8 mouse cellular contexts compared by ENCODE assay signal in the genomic region with DNA sequence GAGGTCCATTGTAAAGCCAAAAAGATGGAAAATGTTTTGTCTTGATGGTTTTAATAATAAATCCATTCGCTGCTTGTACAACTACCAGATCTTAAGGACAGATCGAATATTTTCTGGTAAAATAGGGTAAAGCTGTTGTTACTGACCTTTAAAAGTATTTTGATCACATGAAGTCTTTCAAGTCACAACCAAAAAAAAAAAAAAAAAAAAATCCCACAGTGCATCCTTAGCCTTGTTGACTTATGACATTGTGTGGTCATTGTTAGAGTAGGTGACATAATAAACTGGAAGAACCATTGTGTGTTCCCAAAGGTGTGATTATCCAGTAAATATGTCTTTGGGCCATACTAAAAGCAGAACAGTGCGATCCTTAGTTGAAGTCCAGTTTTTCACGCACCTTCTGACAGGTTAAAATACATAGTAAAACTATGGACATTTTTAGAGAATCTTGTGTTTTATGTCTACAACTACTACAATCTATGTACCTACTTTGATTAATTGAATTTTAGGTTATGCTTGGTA. TPM values are rescaled to one million over a fixed set of nuclear protein-coding genes. Genes with fewer than 3 reads are reported as not detected.
A peak's percentile ranks its signal among the peaks of the same experiment; 100 is the strongest.
DNase-seq lines count a peak whose midpoint lies in the region; ATAC-seq and TF ChIP-seq lines count a peak whose summit lies in the region.

No protein-coding gene starts in this region.

- H3K9me3 ChIP-seq in heart, embryonic 16.5 days (replicated peaks; ENCODE audit: control insufficient read depth, low read length): no peaks in the 10 kb centered on the region
- no peaks in the 10 kb centered on the region for H3K9me3 ChIP-seq in G1E (replicated peaks)
- H3K9me3 ChIP-seq in hindbrain, embryonic 10.5 days: no peaks in the 10 kb centered on the region
- H3K9me3 ChIP-seq in midbrain, embryonic 10.5 days (replicated peaks): no peaks in the 10 kb centered on the region

- TF ChIP-seq CTCF in G1E (IDR thresholded peaks at IDR 0.05; ENCODE audit: low read depth, low read length): no peak

- intact Hi-C loops in heart, postnatal 10 days (cut with DNase I): loop anchor here (1.0 kb wide), 1 partner anchor 8 kb away; no protein-coding TSS in a partner anchor

- H3K4me3 ChIP-seq in heart, embryonic 16.5 days (ENCODE audit: low read length): peak overlapping the region; percentile 98
- H3K4me3 ChIP-seq in G1E (ENCODE audit: low read depth, low read length): peak overlapping the region; percentile 97
- H3K4me3 ChIP-seq in hindbrain, embryonic 10.5 days: peak overlapping the region; percentile 96
- H3K4me3 ChIP-seq in midbrain, embryonic 10.5 days: peak overlapping the region; percentile 98

- peak overlapping the region; percentile 100 for H3K27ac ChIP-seq in heart, embryonic 16.5 days (ENCODE audit: low read length)
- peak overlapping the region; percentile 97 for H3K27ac ChIP-seq in hindbrain, embryonic 10.5 days
- peak overlapping the region; percentile 98 for H3K27ac ChIP-seq in midbrain, embryonic 10.5 days (replicated peaks)

- ATAC-seq in heart, embryonic 16.5 days (replicated peaks; ENCODE audit: extremely low read depth, insufficient read depth, low FRiP score): no peak
- ATAC-seq in G1E (ENCODE audit: extremely low read depth, insufficient number of reproducible peaks, low FRiP score, poor library complexity, severe bottlenecking): no peak

- H3K36me3 ChIP-seq in heart, embryonic 16.5 days (ENCODE audit: control insufficient read depth, insufficient read depth): no peaks in the 10 kb centered on the region
- peaks cover 31% of the 10 kb centered on the region for H3K36me3 ChIP-seq in G1E (replicated peaks)
- peaks cover 15% of the 10 kb centered on the region for H3K36me3 ChIP-seq in hindbrain, embryonic 10.5 days
- peaks cover 6% of the 10 kb centered on the region for H3K36me3 ChIP-seq in midbrain, embryonic 10.5 days

- WGBS in heart, embryonic 16.5 days: 70% methylated on average over 4 of the region's 4 CpGs
- 81% methylated on average over 4 of the region's 4 CpGs for WGBS in hindbrain, embryonic 10.5 days
- 86% methylated on average over 4 of the region's 4 CpGs for WGBS in midbrain, embryonic 10.5 days

- peak overlapping the region; percentile 94 for H3K9ac ChIP-seq in heart, embryonic 16.5 days (ENCODE audit: low read length)

- no peaks in the 10 kb centered on the region for H3K27me3 ChIP-seq in heart, embryonic 16.5 days (ENCODE audit: control insufficient read depth, insufficient read depth, low read length)
- no peaks in the 10 kb centered on the region for H3K27me3 ChIP-seq in G1E (ENCODE audit: insufficient read depth, low read length)
- no peaks in the 10 kb centered on the region for H3K27me3 ChIP-seq in hindbrain, embryonic 10.5 days (ENCODE audit: insufficient read depth, poor library complexity, severe bottlenecking)
- no peaks in the 10 kb centered on the region for H3K27me3 ChIP-seq in midbrain, embryonic 10.5 days (ENCODE audit: low read depth, poor library complexity, severe bottlenecking)

- peaks cover 17% of the 10 kb centered on the region for H3K4me1 ChIP-seq in heart, embryonic 16.5 days (ENCODE audit: control insufficient read depth, insufficient read depth, low read length)
- peaks cover 31% of the 10 kb centered on the region for H3K4me1 ChIP-seq in G1E (ENCODE audit: insufficient read depth, low read depth, low read length)
- H3K4me1 ChIP-seq in hindbrain, embryonic 10.5 days (replicated peaks): peaks cover 38% of the 10 kb centered on the region
- H3K4me1 ChIP-seq in midbrain, embryonic 10.5 days: peaks cover 39% of the 10 kb centered on the region

- H3K4me2 ChIP-seq in heart, embryonic 16.5 days (ENCODE audit: low read depth, low read length): peak overlapping the region; percentile 78

- no peak for DNase-seq in heart, postnatal 10 days
- DNase-seq in G1E (ENCODE audit: low spot score): no peak
- no peak for DNase-seq in hindbrain, embryonic 10.5 days (ENCODE audit: low spot score)
- no peak for DNase-seq in midbrain, embryonic 10.5 days (ENCODE audit: low spot score)
- no peak for DNase-seq in cerebellum, adult 11 months
- no peak for DNase-seq in embryo, embryonic 10.5 days (ENCODE audit: low spot score)
- no peak for DNase-seq in urinary bladder, postnatal 36 days (ENCODE audit: low spot score in 2 of 2)

RNA-seq across cellular contexts. Expression of gene Ggnbp2, which starts 1.0 kb away (rescaled TPM):
- polyA plus RNA-seq in heart, embryonic 16.5 days (2015; fragmentation: Nextera tagmentation; extraction: Ambion mirVana): 50.0 and 55.8 TPM in 2 replicates
- total RNA-seq in heart, postnatal 10 days (2021): 10 to 100 TPM; 54.5 to 62.1 TPM
- total RNA-seq in G1E (2014; fragmentation: Nextera tagmentation) (170 and 191 TPM in 2 replicates), G1E (2017) (127 and 156 TPM in 2 replicates)
- 126 and 142 TPM in 2 replicates for polyA plus RNA-seq in G1E (2012)
- 53.4 and 56.5 TPM in 2 replicates for polyA plus RNA-seq in hindbrain, embryonic 10.5 days (2016; fragmentation: Nextera tagmentation; extraction: Ambion mirVana)
- polyA plus RNA-seq in midbrain, embryonic 10.5 days (2016; fragmentation: Nextera tagmentation; extraction: Ambion mirVana): 55.7 and 56.3 TPM in 2 replicates

RNA-seq across cellular contexts. Expression of gene Myo19, which starts 8.3 kb away (rescaled TPM):
- polyA plus RNA-seq in heart, embryonic 16.5 days (2015; fragmentation: Nextera tagmentation; extraction: Ambion mirVana): 6.6 and 6.8 TPM in 2 replicates
- 10 to 100 TPM; 10.5 to 10.9 TPM for total RNA-seq in heart, postnatal 10 days (2021)
- total RNA-seq in G1E (2014; fragmentation: Nextera tagmentation) (8.5 and 8.9 TPM in 2 replicates), G1E (2017) (5.2 and 6.0 TPM in 2 replicates)
- 15.5 and 22.6 TPM in 2 replicates for polyA plus RNA-seq in G1E (2012)
- 9.9 and 11.3 TPM in 2 replicates for polyA plus RNA-seq in hindbrain, embryonic 10.5 days (2016; fragmentation: Nextera tagmentation; extraction: Ambion mirVana)
- 11.8 and 12.6 TPM in 2 replicates for polyA plus RNA-seq in midbrain, embryonic 10.5 days (2016; fragmentation: Nextera tagmentation; extraction: Ambion mirVana)

RNA-seq across cellular contexts. Expression of gene Pigw, which starts 8.5 kb away (rescaled TPM):
- 2.8 and 3.0 TPM in 2 replicates for polyA plus RNA-seq in heart, embryonic 16.5 days (2015; fragmentation: Nextera tagmentation; extraction: Ambion mirVana)
- total RNA-seq in heart, postnatal 10 days (2021): 1 to 10 TPM; 5.5 to 6.7 TPM
- total RNA-seq in G1E (2014; fragmentation: Nextera tagmentation): 13.7 and 19.3 TPM in 2 replicates
- total RNA-seq in G1E (2017): 8.4 and 11.4 TPM in 2 replicates
- 2.2 and 3.4 TPM in 2 replicates for polyA plus RNA-seq in G1E (2012)
- polyA plus RNA-seq in hindbrain, embryonic 10.5 days (2016; fragmentation: Nextera tagmentation; extraction: Ambion mirVana): 2.6 and 2.7 TPM in 2 replicates
- 2.2 and 3.4 TPM in 2 replicates for polyA plus RNA-seq in midbrain, embryonic 10.5 days (2016; fragmentation: Nextera tagmentation; extraction: Ambion mirVana)

RNA-seq across cellular contexts. Expression of gene Dhrs11, which starts 42.8 kb away (rescaled TPM):
- 73.8 and 81.8 TPM in 2 replicates for polyA plus RNA-seq in heart, embryonic 16.5 days (2015; fragmentation: Nextera tagmentation; extraction: Ambion mirVana)
- 10 to 100 TPM; 89.9 to 97.0 TPM for total RNA-seq in heart, postnatal 10 days (2021)
- 36.6 and 180 TPM in 2 replicates for total RNA-seq in G1E (2014; fragmentation: Nextera tagmentation)
- total RNA-seq in G1E (2017): 12.1 and 16.7 TPM in 2 replicates
- polyA plus RNA-seq in G1E (2012): 7.0 and 7.7 TPM in 2 replicates
- polyA plus RNA-seq in hindbrain, embryonic 10.5 days (2016; fragmentation: Nextera tagmentation; extraction: Ambion mirVana): 13.1 and 15.1 TPM in 2 replicates
- 12.0 and 12.8 TPM in 2 replicates for polyA plus RNA-seq in midbrain, embryonic 10.5 days (2016; fragmentation: Nextera tagmentation; extraction: Ambion mirVana)

RNA-seq across cellular contexts. Expression of gene Znhit3, which starts 44.6 kb away (rescaled TPM):
- polyA plus RNA-seq in heart, embryonic 16.5 days (2015; fragmentation: Nextera tagmentation; extraction: Ambion mirVana): 37.6 and 38.0 TPM in 2 replicates
- 1 to 10 TPM; 9.5 TPM for total RNA-seq in heart, postnatal 10 days (2021)
- total RNA-seq in G1E (2014; fragmentation: Nextera tagmentation) (16.6 and 22.1 TPM in 2 replicates), G1E (2017) (40.2 and 44.2 TPM in 2 replicates)
- polyA plus RNA-seq in G1E (2012): 2.2 and 2.4 TPM in 2 replicates
- polyA plus RNA-seq in hindbrain, embryonic 10.5 days (2016; fragmentation: Nextera tagmentation; extraction: Ambion mirVana): 87.0 and 93.5 TPM in 2 replicates
- 80.5 and 91.7 TPM in 2 replicates for polyA plus RNA-seq in midbrain, embryonic 10.5 days (2016; fragmentation: Nextera tagmentation; extraction: Ambion mirVana)
